ENCODE assay signal across 20 mouse cellular contexts in genomic region chr6:33056392-33056791, GRCm38 (mm10). TPM values are rescaled to one million over a fixed set of nuclear protein-coding genes. Genes with fewer than 3 reads are reported as not detected.
DNase-seq lines count a peak whose midpoint lies in the region; ATAC-seq lines count a peak whose summit lies in the region.
"Had no signal": no experiment of that assay in that cellular context is flagged by ENCODE, and none has a peak within 500 bp of the region (broad histone marks: within the 10 kb centered on the region; RNA-seq: fewer than 3 reads in every experiment).

No protein-coding gene starts in this region.

- peaks cover 18% of the 10 kb centered on the region for H3K4me1 ChIP-seq in heart, embryonic 11.5 days (ENCODE audit: control insufficient read depth, insufficient read depth, low read length)
- peaks cover 70% of the 10 kb centered on the region for H3K4me1 ChIP-seq in liver, embryonic 13.5 days (replicated peaks)
- peaks cover 64% of the 10 kb centered on the region for H3K4me1 ChIP-seq in liver, embryonic 15.5 days (replicated peaks)

- no peak for ATAC-seq in heart, embryonic 11.5 days (replicated peaks; ENCODE audit: insufficient number of reproducible peaks, low FRiP score, low TSS enrichment)
- ATAC-seq in liver, embryonic 13.5 days (ENCODE audit: low read depth) = no peak
- no peak for ATAC-seq in liver, embryonic 15.5 days (ENCODE audit: insufficient read depth)
- ATAC-seq: forebrain, postnatal 0 days; inflammation-experienced regulatory T-cells, adult 6 months had no signal

- H3K4me2 ChIP-seq in heart, embryonic 11.5 days = no peak overlapping the region
- peak overlapping the region; percentile 59 for H3K4me2 ChIP-seq in liver, embryonic 13.5 days
- H3K4me2 ChIP-seq in liver, embryonic 15.5 days = peak overlapping the region; percentile 44
- H3K4me2 ChIP-seq: hindbrain, embryonic 14.5 days; midbrain, embryonic 11.5 days had no signal

- H3K36me3 ChIP-seq in heart, embryonic 11.5 days (ENCODE audit: control insufficient read depth, insufficient read depth, low read length) = peaks cover 9% of the 10 kb centered on the region
- H3K36me3 ChIP-seq in liver, embryonic 13.5 days = peaks cover 21% of the 10 kb centered on the region
- peaks cover 14% of the 10 kb centered on the region; the same call in 1 of the 2 replicates for H3K36me3 ChIP-seq in liver, embryonic 15.5 days (replicated peaks)

- peak; percentile 54 for DNase-seq in heart, adult 11 months
- no peak for DNase-seq in liver, embryonic 13.5 days
- peak; percentile 20 for DNase-seq in thymus, postnatal 14 days
- no peak for DNase-seq in layer of hippocampus, postnatal 36 days
- no peak for DNase-seq in kidney, adult 11 months
- DNase-seq: cerebellum, adult 18-20 months; cerebellum, postnatal 14 days; forebrain, postnatal 0 days; heart, postnatal 4 days; kidney, adult 2 months; lung, postnatal 10 days had no signal

- 71% methylated on average over 4 of the region's 4 CpGs for WGBS in heart, embryonic 11.5 days (ENCODE audit: insufficient replicate concordance)
- 48% methylated on average over 4 of the region's 4 CpGs for WGBS in liver, embryonic 13.5 days (ENCODE audit: insufficient replicate concordance)
- WGBS in liver, embryonic 15.5 days (ENCODE audit: insufficient replicate concordance) = 46% methylated on average over 4 of the region's 4 CpGs

- H3K27ac ChIP-seq in heart, embryonic 11.5 days (ENCODE audit: low read depth, low read length) = no peak overlapping the region
- peak overlapping the region; percentile 93 for H3K27ac ChIP-seq in liver, embryonic 13.5 days
- H3K27ac ChIP-seq in liver, embryonic 15.5 days (replicated peaks) = peak overlapping the region; percentile 84
- H3K27ac ChIP-seq: forebrain, embryonic 10.5 days; heart, embryonic 13.5 days; hindbrain, embryonic 14.5 days; kidney, postnatal 0 days; limb, embryonic 10.5 days had no signal

- no peaks in the 10 kb centered on the region for H3K9me3 ChIP-seq in heart, embryonic 11.5 days (replicated peaks; ENCODE audit: control insufficient read depth, low read length)
- no peaks in the 10 kb centered on the region for H3K9me3 ChIP-seq in liver, embryonic 13.5 days (replicated peaks)
- no peaks in the 10 kb centered on the region for H3K9me3 ChIP-seq in liver, embryonic 15.5 days (replicated peaks)
- H3K9me3 ChIP-seq: forebrain, embryonic 10.5 days; heart, embryonic 13.5 days; limb, embryonic 10.5 days had no signal

- no peak overlapping the region for H3K9ac ChIP-seq in heart, embryonic 11.5 days (ENCODE audit: low read depth, low read length)
- 0 out of 2 replicates have a peak overlapping the region, but pooled peaks have one; percentile 52 for H3K9ac ChIP-seq in liver, embryonic 13.5 days
- no peak overlapping the region for H3K9ac ChIP-seq in liver, embryonic 15.5 days
- H3K9ac ChIP-seq: forebrain, postnatal 0 days; heart, embryonic 13.5 days; hindbrain, embryonic 14.5 days had no signal

- no peak overlapping the region for H3K4me3 ChIP-seq in heart, embryonic 11.5 days (ENCODE audit: low read depth, low read length)
- H3K4me3 ChIP-seq in liver, embryonic 13.5 days (replicated peaks) = peak overlapping the region; percentile 23; the same call in 1 of the 2 replicates
- no peak overlapping the region for H3K4me3 ChIP-seq in liver, embryonic 15.5 days (replicated peaks)
- H3K4me3 ChIP-seq: forebrain, embryonic 10.5 days; heart, embryonic 13.5 days; limb, embryonic 10.5 days had no signal

- no peaks in the 10 kb centered on the region for H3K27me3 ChIP-seq in heart, embryonic 11.5 days (ENCODE audit: control insufficient read depth, insufficient read depth, low read length)
- no peaks in the 10 kb centered on the region for H3K27me3 ChIP-seq in liver, embryonic 13.5 days
- H3K27me3 ChIP-seq in liver, embryonic 15.5 days = no peaks in the 10 kb centered on the region
- H3K27me3 ChIP-seq: heart, embryonic 13.5 days had no signal

RNA-seq across cellular contexts. Expression of gene Chchd3, which starts 3.7 kb away (rescaled TPM):
- polyA plus RNA-seq in heart, embryonic 11.5 days (2014; fragmentation: Nextera tagmentation; extraction: Ambion mirVana) = 176 and 182 TPM in 2 replicates
- 90.2 and 105 TPM in 2 replicates for polyA plus RNA-seq in liver, embryonic 13.5 days (2015; fragmentation: Nextera tagmentation; extraction: Ambion mirVana)
- 64.8 and 66.9 TPM in 2 replicates for polyA plus RNA-seq in liver, embryonic 15.5 days (2015; fragmentation: Nextera tagmentation; extraction: Ambion mirVana)
- 100 to 1,000 TPM in 1 of 2 experiments, 10 to 100 TPM in 1; 90.7 to 104 TPM for total RNA-seq in layer of hippocampus, postnatal 36 days (2021)

Comparison
In these comparisons a context has a peak if more than half of its experiments do, and no peak if none do; other contexts are left out.
1. DNase-seq: peak in heart, adult 11 months (single experiment) and thymus, postnatal 14 days (single experiment); none in liver, embryonic 13.5 days (single experiment), layer of hippocampus, postnatal 36 days (0 of 2) and kidney, adult 11 months (single experiment).